Comparison of ENCODE assay signal across 8 mouse cellular contexts in the genomic region with DNA sequence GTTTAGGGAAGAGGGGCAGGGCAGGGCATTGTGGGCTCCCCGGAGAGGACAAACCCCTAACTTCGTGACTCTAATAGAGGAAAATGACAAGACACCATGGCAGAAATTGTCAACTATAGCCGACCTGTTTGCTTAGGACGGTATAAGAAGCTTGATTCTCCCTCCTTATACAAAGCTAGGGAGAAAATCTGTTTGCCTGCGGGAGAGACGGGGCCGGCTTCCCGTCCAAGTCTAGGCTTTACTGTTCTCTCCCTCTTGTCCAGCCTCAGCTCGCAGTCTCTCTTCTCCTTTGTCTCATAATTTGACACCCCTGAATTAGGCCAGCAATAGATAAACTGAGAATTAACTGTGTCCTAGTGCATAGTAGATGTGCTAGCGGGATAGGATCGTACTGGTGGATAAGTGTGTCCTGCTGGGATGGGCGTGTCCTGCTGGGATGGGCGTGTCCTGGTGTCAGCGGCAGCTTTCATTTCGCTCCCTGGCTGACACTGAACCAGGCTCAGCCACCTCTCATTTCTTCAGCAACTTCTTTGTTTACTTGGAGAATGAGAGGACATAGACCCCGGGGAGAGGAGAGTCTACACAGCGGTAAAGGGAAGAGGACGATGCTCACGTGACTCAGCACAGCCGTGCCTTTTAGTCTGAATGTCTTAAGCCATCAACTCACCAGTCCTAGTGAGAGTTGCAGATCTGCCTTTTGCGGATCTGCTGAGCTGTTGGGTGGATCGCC.
A peak's percentile ranks its signal among the peaks of the same experiment; 100 is the strongest.
DNase-seq lines count a peak whose midpoint lies in the region; ATAC-seq lines count a peak whose summit lies in the region.

No protein-coding gene starts in this region.

- H3K4me3 ChIP-seq in intestine, embryonic 16.5 days (ENCODE audit: low read length): peak overlapping the region; percentile 47
- H3K4me3 ChIP-seq in limb, embryonic 15.5 days: peak overlapping the region; percentile 50
- peak overlapping the region; percentile 45 for H3K4me3 ChIP-seq in midbrain, embryonic 14.5 days (replicated peaks; ENCODE audit: low read depth, low read length)

- DNase-seq in urinary bladder, postnatal 14 days (ENCODE audit: low spot score): peak; percentile 39
- DNase-seq in urinary bladder, adult 2 months (ENCODE audit: low spot score): no peak
- peak; percentile 74 for DNase-seq in embryo, embryonic 11 days
- DNase-seq in heart, adult 11 months: peak; percentile 94
- DNase-seq in midbrain, embryonic 14.5 days: peak; percentile 72
- DNase-seq in spleen, postnatal 4 days (ENCODE audit: low spot score in 2 of 2): peak; percentile 33 to 69

- H3K9ac ChIP-seq in intestine, embryonic 16.5 days (ENCODE audit: low read depth, low read length): peak overlapping the region; percentile 34
- H3K9ac ChIP-seq in limb, embryonic 15.5 days: 0 out of 2 replicates have a peak overlapping the region, but pooled peaks have one; percentile 5
- H3K9ac ChIP-seq in midbrain, embryonic 14.5 days (replicated peaks; ENCODE audit: low read length): peak overlapping the region; percentile 47

- no peaks in the 10 kb centered on the region for H3K27me3 ChIP-seq in intestine, embryonic 16.5 days (replicated peaks; ENCODE audit: control insufficient read depth, insufficient read depth, low read length)
- peaks cover 13% of the 10 kb centered on the region for H3K27me3 ChIP-seq in limb, embryonic 15.5 days
- H3K27me3 ChIP-seq in midbrain, embryonic 14.5 days (ENCODE audit: control insufficient read depth, insufficient read depth, low read length): no peaks in the 10 kb centered on the region

- 9% methylated on average over 22 of the region's 22 CpGs for WGBS in intestine, embryonic 16.5 days
- WGBS in limb, embryonic 15.5 days: 8% methylated on average over 22 of the region's 22 CpGs
- 7% methylated on average over 22 of the region's 22 CpGs for WGBS in midbrain, embryonic 14.5 days

- H3K9me3 ChIP-seq in intestine, embryonic 16.5 days (ENCODE audit: control insufficient read depth, low read length): no peaks in the 10 kb centered on the region
- H3K9me3 ChIP-seq in limb, embryonic 15.5 days: no peaks in the 10 kb centered on the region
- H3K9me3 ChIP-seq in midbrain, embryonic 14.5 days (ENCODE audit: control insufficient read depth, low read length): no peaks in the 10 kb centered on the region

- no peak overlapping the region for H3K27ac ChIP-seq in intestine, embryonic 16.5 days (ENCODE audit: low read length)
- no peak overlapping the region for H3K27ac ChIP-seq in limb, embryonic 15.5 days
- H3K27ac ChIP-seq in midbrain, embryonic 14.5 days (replicated peaks; ENCODE audit: low read depth, low read length): no peak overlapping the region

- no peaks in the 10 kb centered on the region for H3K36me3 ChIP-seq in intestine, embryonic 16.5 days (ENCODE audit: control insufficient read depth, insufficient read depth, low read length)
- no peaks in the 10 kb centered on the region for H3K36me3 ChIP-seq in limb, embryonic 15.5 days
- no peaks in the 10 kb centered on the region for H3K36me3 ChIP-seq in midbrain, embryonic 14.5 days (ENCODE audit: control insufficient read depth, insufficient read depth, low read length)

- peak; percentile 74 for ATAC-seq in intestine, embryonic 16.5 days
- ATAC-seq in limb, embryonic 15.5 days (ENCODE audit: insufficient number of reproducible peaks, low FRiP score, low TSS enrichment, low read depth): peak; percentile 40; the same call in 1 of the 2 replicates
- peak; percentile 66; the same call in 1 of the 2 replicates for ATAC-seq in midbrain, embryonic 14.5 days (ENCODE audit: low FRiP score, low TSS enrichment)

- peak overlapping the region; percentile 60 for H3K4me2 ChIP-seq in intestine, embryonic 16.5 days (ENCODE audit: low read depth, low read length)
- H3K4me2 ChIP-seq in limb, embryonic 15.5 days: peak overlapping the region; percentile 63
- peak overlapping the region; percentile 69 for H3K4me2 ChIP-seq in midbrain, embryonic 14.5 days (ENCODE audit: low read length)

- peaks cover 20% of the 10 kb centered on the region for H3K4me1 ChIP-seq in intestine, embryonic 16.5 days (ENCODE audit: control insufficient read depth, insufficient read depth, low read length)
- peaks cover 8% of the 10 kb centered on the region for H3K4me1 ChIP-seq in limb, embryonic 15.5 days
- peaks cover 7% of the 10 kb centered on the region; the same call in 1 of the 2 replicates for H3K4me1 ChIP-seq in midbrain, embryonic 14.5 days (ENCODE audit: control insufficient read depth, insufficient read depth, low read length)
